Comparison of ENCODE assay signal across 16 mouse cellular contexts in genomic region chr4:98039095-98039494, GRCm38 (mm10).
"Had no signal": no experiment of that assay in that cellular context is flagged by ENCODE, and none has a peak within 500 bp of the region (broad histone marks: within the 10 kb centered on the region; RNA-seq: fewer than 3 reads in every experiment).

No protein-coding gene starts in this region.

- H3K9me3 ChIP-seq: neural tube, embryonic 13.5 days; neural tube, embryonic 15.5 days; stomach, embryonic 15.5 days had no signal

- DNase-seq: retina, postnatal 1 day; right cerebral cortex, adult 18-20 months; right cerebral cortex, postnatal 14 days; right cerebral cortex, postnatal 25 days; right cerebral cortex, postnatal 4 days; spleen, adult 18-20 months; thymus, adult 18-20 months; thymus, adult 2 months; thymus, postnatal 14 days; thymus, postnatal 25 days; thymus, postnatal 36 days; thymus, postnatal 4 days had no signal

- H3K27ac ChIP-seq: neural tube, embryonic 13.5 days; neural tube, embryonic 15.5 days; stomach, embryonic 15.5 days; stomach, postnatal 0 days had no signal

- H3K4me2 ChIP-seq: neural tube, embryonic 13.5 days; neural tube, embryonic 15.5 days; stomach, embryonic 15.5 days had no signal

- H3K27me3 ChIP-seq: neural tube, embryonic 13.5 days; neural tube, embryonic 15.5 days; stomach, embryonic 15.5 days had no signal

- H3K4me3 ChIP-seq: neural tube, embryonic 13.5 days; neural tube, embryonic 15.5 days; stomach, embryonic 15.5 days had no signal

- H3K36me3 ChIP-seq: neural tube, embryonic 13.5 days; neural tube, embryonic 15.5 days; stomach, embryonic 15.5 days had no signal

- H3K4me1 ChIP-seq: neural tube, embryonic 13.5 days; neural tube, embryonic 15.5 days; stomach, embryonic 15.5 days had no signal

- H3K9ac ChIP-seq: neural tube, embryonic 13.5 days; neural tube, embryonic 15.5 days; stomach, embryonic 15.5 days had no signal
